Mouse (Mus musculus): ENCODE results near the gene Epha5. TPM values are rescaled to one million over a fixed set of nuclear protein-coding genes. Genes with fewer than 3 reads are reported as not detected.

Gene Epha5
- total RNA-seq (2023; ENCODE audit: inconsistent age) = not detected in 4 replicates

GRCm38 (mm10) chr5:84417062-84417879 is at the start of gene Epha5:
TSS of gene Epha5 (minus strand) at chr5:84417382.

